Mouse (Mus musculus) cerebellum, postnatal 10 days (tissue): ENCODE measurements around the gene Midn.

Source experiments
- DNase-seq, 2 experiments: peaks; one replicate each; pipeline ENCODE4 v3.0.0; 2021; ENCODE audit warnings: mixed read lengths in 2 of 2

The Midn gene

GRCm38 (mm10) chr10:80172527-80173292 lies 24.6 kb downstream of the Midn start, which contains the start of gene 1600002K03Rik:
Gene 1600002K03Rik (plus strand): TSS chr10:80172944.
- peak; percentile 91 for DNase-seq

GRCm38 (mm10) chr10:80173358-80173757 lies 25.3 kb downstream of the Midn start:
- DNase-seq, result no peak

GRCm38 (mm10) chr10:80173955-80174640 lies 26.0 kb downstream of the Midn start:
- no peak for DNase-seq

DNA sequence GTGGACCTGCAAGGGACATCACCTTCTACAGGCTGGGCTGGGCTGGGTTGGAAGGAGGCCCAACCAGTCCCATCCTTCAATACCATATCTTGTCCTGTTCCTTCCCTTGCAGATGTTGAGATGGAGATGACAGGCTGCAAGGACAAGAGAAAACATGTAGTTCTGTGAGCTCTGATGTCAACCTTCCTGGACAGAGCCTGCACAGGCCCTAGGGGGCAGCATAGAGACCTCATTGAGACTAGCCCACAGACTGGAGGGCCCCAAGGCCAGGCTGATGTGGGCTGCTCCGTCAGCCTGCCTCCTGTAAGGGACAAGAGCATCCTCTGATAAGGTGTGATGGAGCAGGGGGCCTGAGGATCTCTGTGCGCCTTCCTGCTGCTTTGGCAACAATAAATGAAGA lies 26.6 kb downstream of the Midn start:
- peak; percentile 65 to 67 for DNase-seq

GRCm38 (mm10) chr10:80175536-80176269 lies 27.6 kb downstream of the Midn start:
- DNase-seq, result peak; percentile 74 to 78

- DNase-seq, result no peak
Observed at GRCm38 (mm10) chr10:80176270-80176834, 28.3 kb downstream of the Midn start.

GRCm38 (mm10) chr10:80177441-80178279 lies 29.6 kb downstream of the Midn start:
- DNase-seq, result no peak

- peak; percentile 72 to 80 for DNase-seq
Observed at GRCm38 (mm10) chr10:80179068-80180051, 31.3 kb downstream of the Midn start, which contains the start of gene Efna2. Gene Efna2 (plus strand): TSS chr10:80179482.

DNA sequence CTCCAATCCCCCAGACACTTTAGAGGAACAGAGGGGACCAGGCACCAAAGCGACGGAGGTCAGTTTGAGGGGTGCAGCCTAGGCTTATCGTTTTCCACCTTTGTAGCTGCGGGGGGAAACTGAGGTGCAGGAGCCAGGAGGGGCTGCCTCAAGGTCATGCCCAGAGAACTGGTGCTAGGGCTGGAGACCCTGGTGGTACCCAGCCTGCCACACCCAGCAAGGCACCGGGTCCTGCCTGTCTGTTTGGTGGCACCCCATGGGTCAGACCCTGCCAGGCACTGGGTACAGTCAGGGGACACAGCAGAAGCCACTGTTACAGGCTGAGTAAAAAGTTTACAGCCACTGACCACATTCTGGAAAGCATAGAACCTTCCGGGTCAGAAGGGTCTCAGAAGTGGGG lies 32.2 kb downstream of the Midn start:
- DNase-seq, result no peak

DNA sequence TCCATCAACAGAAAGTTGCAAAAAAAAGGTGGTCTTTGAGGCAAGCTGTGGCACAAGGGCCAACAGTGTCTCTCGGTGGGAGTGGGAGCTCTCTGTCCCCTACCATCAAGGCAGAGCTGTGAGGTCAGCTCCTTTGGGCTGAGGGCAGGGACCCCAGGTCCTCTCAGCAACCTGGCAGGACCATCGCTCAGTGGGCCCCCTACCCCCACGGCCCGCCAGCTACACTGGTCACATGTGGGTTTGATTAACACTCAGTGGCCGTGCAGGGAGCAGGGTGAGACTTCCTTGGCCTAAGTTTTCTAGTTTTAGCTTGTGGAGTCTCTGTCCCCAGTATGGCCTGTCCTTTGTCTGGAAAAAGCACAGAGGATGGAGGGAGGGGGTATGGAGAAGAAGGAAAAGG lies 32.8 kb downstream of the Midn start:
- DNase-seq, result no peak

DNA sequence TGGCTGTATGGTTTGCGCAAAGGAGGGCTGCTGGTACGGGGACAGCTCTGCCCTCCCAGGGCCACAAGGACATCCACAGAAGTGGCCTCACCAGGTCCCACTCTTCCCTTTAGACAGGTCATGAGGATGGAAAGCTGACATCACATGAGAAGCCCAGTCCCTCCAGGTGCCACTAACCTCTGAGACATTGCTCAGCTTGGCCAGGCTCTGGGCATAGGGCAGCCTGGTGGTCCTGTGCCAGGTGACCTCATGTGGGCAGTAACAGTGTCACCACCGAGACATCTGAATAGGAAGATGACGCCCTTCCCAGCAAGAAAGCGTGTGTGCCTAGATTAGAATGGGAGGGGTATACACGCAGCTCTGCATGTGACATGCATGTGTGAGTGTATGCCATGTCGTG lies 34.5 kb downstream of the Midn start:
- DNase-seq, result no peak

DNA sequence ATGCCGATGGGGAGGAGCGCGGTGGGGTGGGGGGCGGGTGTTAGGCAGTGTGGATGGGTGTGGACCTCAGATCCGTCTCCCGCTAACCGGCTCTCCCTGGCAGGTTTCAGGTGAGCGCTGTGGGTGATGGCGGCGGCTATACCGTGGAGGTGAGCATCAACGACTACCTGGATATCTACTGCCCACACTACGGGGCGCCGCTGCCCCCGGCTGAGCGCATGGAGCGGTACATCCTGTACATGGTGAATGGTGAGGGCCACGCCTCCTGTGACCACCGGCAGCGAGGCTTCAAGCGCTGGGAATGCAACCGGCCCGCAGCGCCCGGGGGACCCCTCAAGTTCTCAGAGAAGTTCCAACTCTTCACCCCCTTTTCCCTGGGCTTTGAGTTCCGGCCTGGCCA lies 38.6 kb downstream of the Midn start:
- DNase-seq, result no peak

DNA sequence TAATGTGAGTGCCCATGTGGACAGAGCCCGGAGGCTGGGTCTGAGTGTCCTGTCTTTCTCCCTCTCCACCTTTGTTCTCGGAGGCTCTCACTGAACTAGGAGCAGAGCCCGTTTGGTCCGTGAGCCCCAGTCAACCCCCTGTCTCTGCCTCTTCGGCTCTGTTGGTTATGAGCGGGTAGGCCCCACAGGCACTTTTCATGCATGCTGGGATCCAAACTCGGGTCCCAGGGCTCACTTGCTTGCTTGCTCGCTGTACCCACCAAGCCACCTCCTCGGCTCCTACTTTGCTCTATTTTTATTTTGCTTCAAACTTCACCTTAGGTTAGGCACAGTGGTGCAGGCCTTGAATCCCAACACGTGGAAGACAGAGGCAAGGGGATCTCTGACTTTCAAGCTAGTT lies 39.7 kb downstream of the Midn start:
- DNase-seq, result no peak

GRCm38 (mm10) chr10:80188453-80189024 lies 40.5 kb downstream of the Midn start:
- no peak for DNase-seq

GRCm38 (mm10) chr10:80189999-80190398 lies 41.9 kb downstream of the Midn start:
- no peak for DNase-seq

DNA sequence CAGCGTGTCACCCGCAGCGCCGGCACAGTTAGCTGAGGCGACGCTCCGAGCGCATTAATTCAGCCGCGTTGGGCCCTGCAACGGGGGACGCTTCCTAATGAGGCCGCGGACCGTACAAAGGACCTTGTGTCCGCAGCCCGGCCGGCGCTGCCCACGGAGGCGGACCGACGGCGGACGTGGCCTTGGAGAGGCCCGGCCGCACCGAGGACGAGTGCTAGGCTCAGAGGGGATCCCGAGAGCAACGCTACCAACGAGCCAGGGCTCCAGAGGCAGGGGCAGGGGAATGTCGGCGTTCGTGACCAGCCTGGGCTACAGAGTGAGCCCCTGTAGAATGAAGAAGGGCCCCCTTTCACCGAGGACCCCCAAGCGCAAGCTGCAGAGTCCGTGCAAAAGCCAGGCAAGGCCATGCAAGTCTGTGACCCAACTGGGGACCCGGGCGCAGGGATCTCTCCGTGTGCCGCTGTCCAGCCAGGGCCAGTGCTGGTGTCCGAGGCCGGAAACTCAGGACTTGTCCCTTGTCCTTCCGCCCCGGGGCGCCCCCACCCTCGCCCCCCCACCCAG lies 42.5 kb downstream of the Midn start:
- DNase-seq, result peak in 1 of 2 experiments; percentile 61

GRCm38 (mm10) chr10:80193976-80194375 lies 45.9 kb downstream of the Midn start:
- DNase-seq, result no peak

- DNase-seq, result no peak
Observed at GRCm38 (mm10) chr10:80194441-80194840, 46.4 kb downstream of the Midn start.

- no peak for DNase-seq
Observed at GRCm38 (mm10) chr10:80196167-80196566, 48.1 kb downstream of the Midn start.
